Mouse (Mus musculus) forebrain, embryonic 13.5 days (tissue): ENCODE data around the gene Slitrk5. TPM values are rescaled to one million over a fixed set of nuclear protein-coding genes. Genes with fewer than 3 reads are reported as not detected.

Experiments used
- ATAC-seq: fragments of 200-750 bp; cut with Nextera tagmentation; 2 replicates; pipeline ENCODE4 v1.8.0; 2017
- H3K27ac ChIP-seq: fragments of 300-500 bp; sonication (generic); 2 replicates; pipeline ENCODE4 v1.5.1; 2015; ENCODE audit warnings: inconsistent platforms, mild to moderate bottlenecking, moderate library complexity
- H3K27me3 ChIP-seq: fragments of 300-500 bp; sonication (generic); 2 replicates; pipeline ENCODE4 v1.6.1; 2015; ENCODE audit warnings: mild to moderate bottlenecking, inconsistent platforms
- H3K36me3 ChIP-seq: fragments of 300-500 bp; sonication (generic); 2 replicates; pipeline ENCODE4 v1.6.1; 2015; ENCODE audit warnings: mild to moderate bottlenecking, inconsistent platforms; ENCODE audit not compliant: poor library complexity, severe bottlenecking
- H3K4me1 ChIP-seq: fragments of 300-500 bp; sonication (generic); 2 replicates; pipeline ENCODE4 v1.6.1; 2015; ENCODE audit warnings: inconsistent platforms
- H3K4me2 ChIP-seq: fragments of 300-500 bp; sonication (generic); 2 replicates; pipeline ENCODE4 v1.6.1; 2015; ENCODE audit warnings: inconsistent platforms, mild to moderate bottlenecking, moderate library complexity
- H3K4me3 ChIP-seq: fragments of 300-500 bp; sonication (generic); 2 replicates; pipeline ENCODE4 v1.5.1; 2015; ENCODE audit warnings: mild to moderate bottlenecking, inconsistent platforms
- H3K9ac ChIP-seq: fragments of 300-500 bp; sonication (generic); 2 replicates; pipeline ENCODE4 v1.6.1; 2015; ENCODE audit warnings: mild to moderate bottlenecking, inconsistent platforms
- H3K9me3 ChIP-seq: fragments of 300-500 bp; sonication (generic); replicated peaks from 2 replicates; pipeline ENCODE4 v1.6.1; 2016; ENCODE audit warnings: inconsistent platforms
- WGBS: fragments of 180-500 bp; shearing (Covaris S2); methylation state at CpG from one replicate; pipeline ENCODE4 v1.1.7; 2015; 5-methylcytosine and 5-hydroxymethylcytosine counted together
- polyA plus RNA-seq: library from polyadenylated mRNA; unstranded; fragments of >200 nt; fragmentation: Nextera tagmentation; extraction: Ambion mirVana; gene quantifications from 2 replicates; pipeline ENCODE4 v1.2.1, GENCODE M21; 2015

Slitrk5 gene
- polyA plus RNA-seq, 1 experiment from 2014 or later = 16.1 TPM

GRCm38 (mm10) chr14:111729833-111730232 lies 54.9 kb downstream of the Slitrk5 start:
- Histone ChIP-seq H3K9me3 (no peaks in the 10 kb centered on the region), H3K4me3 (no peak overlapping the region), H3K36me3 (no peaks in the 10 kb centered on the region), H3K27me3 (no peaks in the 10 kb centered on the region), H3K27ac (no peak overlapping the region), H3K4me1 (no peaks in the 10 kb centered on the region), H3K4me2 (no peak overlapping the region), H3K9ac (no peak overlapping the region)
- ATAC-seq = no peak
- 79% methylated on average over 2 of the region's 2 CpGs for WGBS
